Mouse (Mus musculus) mesoderm, embryonic 11.5 days (tissue): ENCODE results near the gene Cxcl1.
A peak's percentile ranks its signal among the peaks of the same experiment; 100 is the strongest.
"Not testable (repeated sequence)": the region's sequence is repeated elsewhere in the genome, so short reads cannot be mapped to it uniquely, and the experiment has no call there.

Experiments
- DNase-seq: peaks from one replicate; pipeline ENCODE4 v3.0.0-alpha.2; 2012; ENCODE audit warnings: low read depth, low spot score

Gene Cxcl1

DNA sequence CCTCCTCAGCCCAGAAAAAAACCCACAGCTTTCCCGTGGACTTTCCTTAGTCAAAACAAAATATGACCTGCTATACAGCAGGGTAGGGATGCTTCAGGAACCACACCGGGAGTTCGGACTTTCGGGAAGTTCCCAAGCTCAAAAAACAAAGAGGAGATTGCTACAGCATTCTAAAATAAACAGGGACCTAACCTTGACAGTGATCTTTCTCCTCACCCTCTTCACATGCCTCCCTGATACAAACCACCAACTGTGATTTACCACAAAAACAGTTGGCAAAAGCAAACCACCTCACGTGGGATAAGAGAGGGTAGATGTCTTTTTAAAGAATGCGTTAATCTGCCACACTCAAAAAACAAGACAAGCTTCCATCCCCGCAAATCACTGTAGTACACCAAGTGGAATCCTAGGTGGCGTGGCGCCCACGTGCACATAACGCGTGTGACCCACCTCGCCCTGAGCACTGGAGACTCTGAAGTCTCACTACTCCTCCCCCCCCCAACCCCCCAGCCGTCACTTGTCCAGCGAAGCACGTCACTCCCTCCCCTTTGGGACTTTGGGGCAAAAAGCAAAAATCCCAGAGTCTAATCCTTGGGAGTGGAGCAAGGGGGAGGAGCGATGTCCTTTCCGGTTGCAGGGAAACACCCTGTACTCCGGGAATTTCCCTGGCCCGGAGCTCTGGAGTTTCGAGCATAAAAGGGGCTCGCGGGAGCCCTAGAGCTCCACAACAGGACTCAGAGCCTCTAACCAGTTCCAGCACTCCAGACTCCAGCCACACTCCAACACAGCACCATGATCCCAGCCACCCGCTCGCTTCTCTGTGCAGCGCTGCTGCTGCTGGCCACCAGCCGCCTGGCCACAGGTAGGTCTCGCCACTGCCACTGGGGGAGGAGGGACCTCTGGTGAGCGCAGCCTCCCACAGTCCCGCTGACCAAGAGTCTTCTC, at the start of gene Cxcl1:
TSS of gene Cxcl1 (plus strand) at position 723 of the 945 bp plus-strand sequence.
- peak; percentile 50 for DNase-seq

DNA sequence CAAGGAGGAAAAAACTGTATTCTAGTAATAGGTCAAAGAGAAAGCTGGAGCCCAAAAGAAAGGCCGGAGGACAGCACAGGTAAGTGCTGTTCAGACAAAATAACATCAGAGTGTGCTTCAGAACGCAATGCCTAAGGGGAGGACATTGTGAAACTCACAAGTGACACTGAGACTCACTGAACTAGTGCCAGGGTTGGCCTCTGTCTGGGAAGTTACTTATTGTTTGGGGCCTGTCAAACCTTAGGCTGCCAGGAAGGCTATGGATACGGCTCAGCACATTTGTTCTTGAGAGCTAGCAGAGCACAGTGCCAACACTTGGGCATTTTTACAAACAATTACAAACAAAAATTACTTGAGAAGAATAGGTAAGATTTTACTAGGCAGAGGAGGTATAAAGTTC, 47.1 kb upstream of the Cxcl1 start:
- no peak for DNase-seq

DNA sequence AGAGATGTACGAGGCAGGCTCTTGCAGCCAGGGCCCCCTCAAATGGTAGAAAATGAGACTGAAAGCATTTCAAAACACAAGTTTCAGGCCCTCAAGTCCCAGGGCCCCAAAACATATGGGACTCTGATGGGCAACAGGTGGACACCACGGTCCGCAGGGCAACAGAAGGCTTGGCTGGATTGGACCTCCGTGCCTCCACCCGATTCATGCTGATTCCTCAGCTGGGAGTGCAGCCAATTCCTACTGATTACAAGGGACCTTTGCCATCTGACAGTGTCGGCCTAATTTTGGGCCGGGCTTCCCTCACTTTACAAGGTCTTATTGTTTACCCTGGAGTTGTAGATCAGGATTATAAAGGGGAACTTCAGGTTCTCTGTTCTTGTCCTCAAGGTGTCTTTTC, 40.9 kb upstream of the Cxcl1 start:
- DNase-seq = not testable (repeated sequence)

DNA sequence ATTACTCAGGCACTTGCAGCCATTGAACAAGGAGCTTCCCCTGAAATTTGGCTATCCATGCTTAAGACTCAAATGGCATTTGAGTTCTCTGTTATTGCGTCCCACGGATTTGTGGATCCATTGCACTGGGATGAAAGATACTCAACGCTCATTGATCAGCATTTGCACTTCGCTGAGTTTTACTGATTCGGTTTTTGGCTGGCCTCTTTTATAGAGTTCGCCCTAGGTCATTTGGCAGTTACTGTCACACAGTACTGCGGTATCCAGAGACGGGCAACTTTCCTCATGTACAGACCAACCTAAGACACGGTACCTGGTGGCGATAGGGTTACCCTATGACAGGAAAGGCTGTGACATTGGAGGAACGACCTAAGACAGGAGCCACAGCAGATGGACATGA, 39.6 kb upstream of the Cxcl1 start:
- not testable (repeated sequence) for DNase-seq

DNA sequence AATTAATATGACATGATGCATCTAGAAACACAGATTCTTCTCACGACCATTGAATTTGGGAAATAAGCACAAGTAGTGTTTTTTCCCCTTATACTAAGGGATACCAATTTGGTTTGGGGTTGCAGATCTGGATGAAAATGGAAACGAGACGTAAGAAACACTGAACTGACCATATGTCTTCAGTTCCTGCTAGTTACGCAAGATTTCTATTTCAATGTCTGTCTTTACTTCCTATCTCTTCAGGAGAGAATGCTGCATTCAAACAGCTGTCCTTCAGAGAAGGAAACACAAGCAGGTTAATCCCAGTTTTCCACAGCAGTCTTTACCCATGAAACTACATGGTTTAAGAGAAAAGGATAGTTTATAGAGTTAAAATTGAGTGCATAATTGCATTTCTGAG, 37.8 kb upstream of the Cxcl1 start:
- DNase-seq = no peak

DNA sequence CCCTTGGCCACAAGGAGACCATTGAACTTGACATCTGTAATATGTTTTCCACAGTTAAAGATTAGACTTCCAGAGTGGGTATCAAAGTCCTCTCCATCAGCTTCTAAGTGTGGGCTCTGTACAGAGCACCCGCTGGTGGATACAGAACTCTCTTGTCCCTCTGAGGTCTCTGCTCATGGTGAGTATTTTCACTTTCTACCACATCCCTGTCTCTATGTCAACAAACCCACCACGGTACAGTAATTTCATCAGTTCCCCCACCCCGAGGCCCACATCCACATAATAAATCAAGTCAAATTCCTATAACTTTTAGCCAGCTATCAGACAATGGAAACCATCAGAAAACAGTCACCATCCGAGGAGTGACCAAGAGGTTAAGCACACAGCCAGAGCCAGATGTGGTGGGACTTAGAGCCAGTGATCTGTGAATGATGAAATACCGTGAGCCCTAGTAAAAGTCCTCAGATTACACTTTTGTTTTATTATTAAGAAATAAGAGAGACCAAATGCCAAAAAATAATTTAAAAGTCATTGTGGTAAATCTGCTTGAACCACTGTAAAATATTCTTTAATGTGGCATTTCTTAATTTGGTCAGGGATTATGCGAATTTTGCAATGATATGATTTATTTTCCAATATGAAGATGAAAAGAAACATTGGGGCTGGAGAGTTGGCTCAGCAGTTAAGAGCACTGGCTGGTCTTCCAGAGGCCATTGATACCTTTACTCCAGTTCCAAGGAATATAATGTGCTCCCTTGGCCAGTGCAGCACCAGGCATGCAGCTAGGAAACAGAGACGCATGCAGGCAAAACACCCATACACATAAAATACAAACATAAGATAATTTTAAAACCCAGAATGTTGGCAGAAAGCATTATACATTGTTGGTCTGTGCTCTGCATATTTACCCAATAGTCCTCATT, 35.5 kb upstream of the Cxcl1 start:
- DNase-seq = peak; percentile 7

DNA sequence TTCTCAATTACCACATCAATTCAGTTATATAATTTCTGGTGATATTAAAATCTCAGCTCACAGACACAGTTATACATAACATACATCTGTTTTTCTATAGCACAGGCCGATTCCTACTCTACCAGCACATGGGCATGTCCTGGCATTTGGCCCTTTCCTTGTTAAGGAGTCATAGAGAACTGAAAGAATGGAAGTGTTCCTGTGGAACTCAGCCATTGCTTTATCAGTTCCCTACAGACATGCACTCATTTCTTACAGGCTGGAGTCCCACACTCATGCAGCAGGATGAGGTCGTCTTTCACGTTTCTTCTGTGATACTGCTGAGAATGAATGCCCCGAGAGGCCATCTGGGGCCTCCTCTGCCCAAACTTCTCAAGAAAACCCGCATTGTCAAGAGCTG, 33.6 kb upstream of the Cxcl1 start:
- no peak for DNase-seq

DNA sequence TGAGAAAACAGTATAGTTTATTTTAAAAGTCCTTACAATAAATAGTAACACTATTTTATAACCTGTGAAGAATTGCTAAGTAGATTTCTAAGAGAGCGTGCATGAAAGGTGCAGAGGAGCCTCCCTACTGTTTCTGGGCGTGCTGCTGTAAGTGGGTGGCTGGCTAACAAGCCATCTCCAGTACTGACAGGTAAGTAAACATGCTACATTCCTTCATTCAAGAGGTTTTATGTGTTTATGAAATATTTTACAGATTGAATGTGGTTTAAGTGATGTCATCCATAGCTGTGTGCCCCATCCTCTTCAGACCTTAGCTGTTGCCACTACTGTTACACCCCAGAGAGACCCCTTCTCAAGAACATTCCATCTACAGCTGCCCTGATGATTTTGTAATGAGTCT, 32.6 kb upstream of the Cxcl1 start:
- no peak for DNase-seq

DNA sequence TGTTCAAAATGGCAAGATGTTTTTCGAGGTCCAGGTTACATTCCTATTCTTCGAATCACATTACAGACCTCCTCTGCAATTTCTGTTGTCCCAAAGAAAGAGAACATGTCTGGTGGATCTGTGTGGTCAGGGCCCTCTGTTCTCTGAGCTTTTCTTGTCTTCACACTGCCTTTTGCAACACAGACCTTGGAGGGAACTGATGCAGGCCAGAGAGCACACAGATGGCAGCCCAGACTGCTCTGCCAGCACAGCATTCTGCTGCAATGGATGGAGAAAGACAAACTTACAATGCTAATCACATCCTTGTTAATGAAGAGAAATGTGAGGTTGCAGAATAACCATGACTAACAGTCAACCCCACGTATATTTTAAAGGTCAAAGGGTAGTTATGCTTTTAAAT, 32.0 kb upstream of the Cxcl1 start:
- no peak for DNase-seq

DNA sequence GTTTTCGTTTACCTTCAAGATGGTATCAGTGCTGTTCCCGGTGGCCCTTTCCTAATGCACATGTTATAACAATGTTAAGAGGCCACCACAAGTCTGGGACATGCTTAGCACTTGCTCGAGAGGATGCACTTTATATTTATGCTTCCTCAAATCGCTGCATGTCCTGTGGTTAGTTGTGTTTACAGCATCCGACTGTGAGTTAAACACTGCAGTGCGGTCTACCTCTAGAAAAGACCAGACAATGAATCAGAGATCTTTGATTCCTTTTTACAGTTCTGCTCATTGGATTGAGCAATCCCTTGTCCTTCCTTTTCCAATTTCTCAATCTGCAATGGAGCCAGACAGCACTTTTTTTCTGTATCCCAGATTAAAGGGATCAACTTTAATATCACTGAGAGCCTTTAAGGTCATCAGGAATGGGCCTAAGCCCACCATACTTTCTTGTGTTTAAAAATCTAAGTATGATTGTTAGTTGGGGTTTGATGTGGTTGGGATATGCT, 29.1 kb upstream of the Cxcl1 start:
- DNase-seq = no peak

DNA sequence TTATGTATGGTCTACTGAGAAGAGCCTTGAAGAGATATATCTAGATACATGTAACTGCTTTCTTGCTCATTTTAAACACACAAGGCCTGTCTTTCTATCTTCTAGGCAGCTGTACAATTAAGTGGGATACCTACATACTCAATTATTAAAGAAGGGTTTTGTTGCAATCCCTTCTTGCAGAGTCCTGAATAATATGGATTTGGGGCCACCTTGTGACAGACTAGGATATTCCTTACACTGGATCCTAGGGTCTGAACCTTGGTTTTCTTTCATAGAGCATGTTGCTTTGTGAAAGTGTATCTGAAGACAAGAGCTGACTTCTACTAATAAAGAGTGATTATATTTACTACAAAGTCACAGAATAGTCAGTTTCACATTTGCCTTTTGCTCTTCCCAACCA, 24.3 kb upstream of the Cxcl1 start:
- no peak for DNase-seq

DNA sequence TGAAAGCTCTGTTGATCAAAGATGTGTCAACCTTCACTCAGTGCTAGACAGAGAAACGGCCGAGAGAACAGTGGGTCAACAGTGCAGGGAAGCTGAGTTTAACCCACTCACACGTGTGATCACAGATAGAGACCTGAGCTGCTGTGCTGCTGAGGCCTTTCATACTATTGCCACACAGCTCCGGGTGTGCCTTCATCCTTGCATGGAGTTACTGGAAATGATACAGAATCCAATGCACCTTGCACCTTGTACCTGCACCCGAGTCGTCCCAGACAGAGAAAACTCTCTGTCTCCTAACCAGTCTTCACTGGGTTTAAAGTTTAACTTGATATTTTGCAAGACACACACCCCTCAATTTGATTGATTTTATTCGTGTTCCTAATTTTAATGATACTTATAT, 18.7 kb upstream of the Cxcl1 start:
- no peak for DNase-seq

DNA sequence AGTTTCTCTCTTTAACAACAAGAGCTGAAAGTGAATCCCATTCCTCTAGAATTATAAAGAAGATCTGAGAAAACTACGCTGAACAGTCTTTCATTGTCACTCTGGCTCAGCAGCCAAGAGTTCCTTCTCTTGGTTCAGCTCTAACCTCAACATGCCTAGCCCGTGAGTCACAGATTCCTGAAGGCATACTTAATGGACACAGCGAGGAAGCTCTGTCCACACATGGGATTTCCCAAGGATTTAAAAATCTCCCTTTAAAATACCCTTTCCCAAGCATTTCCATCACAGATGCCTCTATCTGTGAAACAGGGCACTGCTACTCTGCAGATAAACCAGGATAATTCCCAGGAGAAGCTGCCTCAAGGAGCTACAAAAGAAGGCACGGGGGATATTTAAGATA, 15.0 kb upstream of the Cxcl1 start:
- DNase-seq = no peak

DNA sequence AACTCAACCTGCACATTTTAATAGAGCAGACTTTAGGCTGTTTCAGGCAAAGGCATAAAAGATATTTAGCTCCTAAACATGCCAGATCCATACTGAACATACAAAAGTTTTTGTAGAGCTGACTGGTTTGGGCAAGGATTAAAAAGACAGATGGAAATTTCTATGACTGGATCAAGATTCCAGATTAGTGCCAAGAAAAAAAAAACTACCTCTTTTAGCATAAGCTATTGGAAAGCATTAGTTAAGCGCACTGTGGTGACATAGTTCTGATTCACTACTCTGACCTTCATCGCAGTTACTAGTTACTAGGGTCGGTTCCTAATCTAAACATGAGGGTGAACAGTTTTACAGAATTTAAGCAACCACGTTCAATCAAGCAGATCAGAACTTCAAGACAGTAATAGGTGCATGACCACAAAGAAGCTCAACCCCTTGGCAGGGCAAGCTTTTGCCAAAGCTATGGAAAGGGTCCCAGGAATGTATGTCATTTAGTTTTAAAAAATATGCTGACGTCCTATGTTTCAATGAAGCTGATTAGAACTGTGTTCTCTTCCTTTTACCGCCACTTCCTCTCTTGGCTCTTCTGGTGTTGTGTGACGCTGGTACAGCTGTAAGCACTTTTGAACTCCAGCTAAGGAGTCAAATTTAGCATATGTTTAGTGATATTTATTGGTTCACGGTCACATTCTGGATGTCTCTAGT, 14.4 kb upstream of the Cxcl1 start:
- no peak for DNase-seq

DNA sequence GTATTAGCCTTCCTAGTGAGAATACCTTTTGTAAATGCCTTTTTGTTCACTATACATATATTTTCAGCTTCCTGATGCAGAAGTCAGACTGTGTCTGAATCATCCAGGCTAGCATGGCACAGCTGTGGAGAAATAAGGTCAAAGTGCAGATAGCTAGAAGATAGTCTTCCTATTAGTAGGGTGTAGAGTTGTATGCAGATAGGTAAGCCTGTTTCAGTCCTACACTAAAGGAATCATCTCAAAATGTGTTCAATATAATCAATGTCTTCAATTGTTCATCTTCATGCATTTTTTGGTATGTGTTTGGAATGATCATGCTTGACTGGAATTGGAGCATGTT, 13.9 kb upstream of the Cxcl1 start:
- no peak for DNase-seq

DNA sequence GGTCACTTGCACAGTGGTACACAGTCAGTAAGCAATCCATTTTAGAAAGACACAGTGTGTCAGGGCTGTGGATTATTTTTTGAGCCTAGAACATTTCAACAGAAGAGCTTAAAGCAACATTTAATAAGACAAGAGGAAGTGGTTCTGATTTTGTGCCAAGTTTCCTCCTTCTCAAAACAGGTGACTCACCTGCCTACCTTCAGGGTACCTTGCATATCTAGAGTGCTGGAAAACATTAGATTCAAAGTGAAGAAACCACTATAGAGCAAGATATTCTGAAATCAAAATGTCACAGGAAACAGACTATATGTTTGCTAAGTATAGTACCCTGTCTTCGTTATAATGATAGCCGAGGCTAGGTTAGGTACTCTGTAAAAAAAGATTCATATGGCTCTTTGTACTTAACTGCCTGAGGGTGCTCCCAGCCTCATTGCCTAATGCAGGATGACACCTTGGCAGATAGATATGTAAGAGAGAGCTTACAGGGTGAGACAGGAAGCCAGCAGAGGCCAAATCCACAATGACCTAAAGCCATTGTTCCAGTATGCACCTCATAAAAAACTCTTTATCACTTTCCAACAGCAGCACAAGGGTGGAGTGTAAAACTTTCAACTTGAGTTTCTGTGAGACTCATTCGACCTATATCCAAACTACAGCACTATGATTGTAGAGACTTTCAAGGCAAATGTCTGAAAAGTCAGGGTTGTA, 11.6 kb upstream of the Cxcl1 start:
- DNase-seq = no peak

DNA sequence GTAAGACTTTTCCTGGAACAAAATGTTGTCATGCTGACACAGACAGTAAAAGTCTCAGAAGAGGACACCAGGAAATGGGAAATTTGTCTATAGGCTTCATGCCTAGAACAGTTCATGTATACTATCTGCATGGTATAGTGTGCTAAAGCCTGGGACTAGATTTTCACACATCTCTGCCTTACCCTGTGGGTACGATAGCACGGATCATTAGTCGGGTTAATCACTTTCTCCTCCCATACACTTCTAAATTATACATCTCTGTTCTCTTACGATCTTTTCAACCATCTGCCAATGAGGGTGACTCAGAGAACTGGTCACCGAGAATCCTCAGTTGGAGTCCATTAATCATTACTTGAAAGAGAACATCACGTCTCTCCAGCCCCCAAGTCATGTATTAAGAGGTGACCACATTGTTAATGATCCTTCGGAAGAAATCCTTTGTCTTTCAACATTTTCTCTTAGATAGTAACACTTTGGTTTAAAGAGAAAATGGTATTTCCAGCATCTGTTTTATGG, 10.6 kb upstream of the Cxcl1 start:
- no peak for DNase-seq

DNA sequence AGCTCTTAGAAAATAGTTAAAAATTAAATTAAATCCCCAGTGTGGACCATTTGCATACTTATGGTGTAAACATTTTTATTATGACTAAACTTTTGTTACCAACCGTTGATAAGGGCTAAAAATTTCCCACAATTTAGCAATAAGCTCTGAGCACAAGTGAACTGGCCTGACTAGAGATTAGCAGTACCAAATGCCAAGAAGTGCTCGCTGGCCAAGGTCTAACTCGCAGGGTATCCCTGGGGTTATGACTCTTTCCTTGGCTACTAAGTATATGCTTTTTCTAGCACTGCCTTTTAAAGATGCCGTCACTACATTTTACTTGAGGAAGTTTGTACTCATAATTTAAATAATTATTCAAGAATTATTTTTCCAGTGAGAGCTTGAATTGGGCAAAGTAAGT, 10.0 kb upstream of the Cxcl1 start:
- DNase-seq = no peak

DNA sequence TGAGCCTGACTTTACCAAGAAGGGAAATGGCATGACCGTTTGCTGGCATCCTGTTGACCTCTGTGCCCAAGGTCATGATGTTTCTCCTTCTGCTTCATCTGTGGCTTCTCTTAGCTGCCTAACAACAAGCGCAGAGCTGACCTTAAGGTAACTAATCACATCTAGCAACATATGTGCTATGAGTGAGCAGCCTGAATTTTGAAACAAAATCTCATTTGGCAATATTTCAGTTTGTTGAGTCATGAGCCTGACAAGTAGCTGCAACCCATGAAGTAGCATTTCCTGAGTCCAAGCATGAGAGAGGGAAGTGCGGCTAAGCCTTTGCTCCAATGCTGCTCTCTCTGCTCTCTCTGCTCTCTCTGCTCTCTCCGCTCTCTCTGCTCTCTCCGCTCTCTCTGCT, 9.4 kb upstream of the Cxcl1 start:
- DNase-seq = no peak

DNA sequence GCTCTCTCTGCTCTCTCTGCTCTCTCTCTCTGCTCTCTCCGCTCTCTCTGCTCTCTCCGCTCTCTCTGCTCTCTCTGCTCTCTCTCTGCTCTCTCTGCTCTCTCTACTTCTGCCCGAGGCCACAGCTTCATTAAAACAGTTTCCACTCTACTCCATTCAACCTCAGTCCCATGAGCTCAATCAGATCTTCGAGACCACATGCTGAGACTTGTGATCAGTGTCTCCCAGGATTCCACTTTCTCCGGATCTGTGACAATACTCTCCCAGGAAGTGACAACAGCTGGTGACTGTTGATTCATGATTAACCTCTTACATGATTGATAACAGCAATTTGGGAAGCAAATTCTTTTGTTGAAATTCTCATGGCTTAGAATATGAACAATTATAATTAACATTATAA, 8.9 kb upstream of the Cxcl1 start:
- DNase-seq = no peak

DNA sequence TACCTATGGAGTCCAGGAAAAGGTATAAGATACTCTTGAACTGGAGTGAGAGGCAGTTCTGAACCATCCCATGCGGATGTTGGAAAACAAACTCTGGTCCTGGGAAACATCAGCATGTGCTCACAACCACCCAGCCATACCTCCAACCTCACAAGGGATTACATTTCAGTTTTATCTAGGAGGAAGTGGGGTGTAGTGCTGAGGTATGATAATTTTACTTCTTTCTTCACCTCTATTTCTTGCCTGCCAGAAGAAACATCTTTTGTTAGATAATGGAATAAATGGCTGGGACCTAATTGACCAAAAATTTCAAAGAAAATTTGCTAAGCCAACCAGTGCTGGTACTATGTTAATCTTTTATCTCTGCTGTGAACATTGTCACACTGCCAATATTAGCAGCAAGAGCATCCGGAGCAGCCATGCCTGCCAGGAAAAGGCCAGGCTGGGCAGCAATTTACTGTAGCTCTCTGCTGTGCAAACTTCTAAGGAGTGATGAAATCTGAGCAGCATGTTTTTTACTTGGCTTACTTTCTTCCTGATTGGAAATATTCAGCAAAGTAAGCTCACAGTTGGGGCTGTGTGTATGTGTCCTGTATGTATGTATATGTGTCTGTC, 6.3 kb upstream of the Cxcl1 start:
- no peak for DNase-seq
